Mouse (Mus musculus) intestine, postnatal 0 days (tissue): Measurements from ENCODE around the gene Pex5. TPM values are rescaled to one million over a fixed set of nuclear protein-coding genes. Genes with fewer than 3 reads are reported as not detected.
A peak's percentile ranks its signal among the peaks of the same experiment; 100 is the strongest.
"Not testable (repeated sequence)": the region's sequence is repeated elsewhere in the genome, so short reads cannot be mapped to it uniquely, and the experiment has no call there.

Experiments
- ATAC-seq: fragments of 200-750 bp; cut with Nextera tagmentation; 2 replicates; pipeline ENCODE4 v1.8.0; 2017; ENCODE audit warnings: mild to moderate bottlenecking, moderate TSS enrichment, moderate library complexity
- H3K27ac ChIP-seq: fragments of 300-500 bp; sonication (generic); 2 replicates; pipeline ENCODE4 v1.5.1; 2014; ENCODE audit warnings: mild to moderate bottlenecking, low read depth, low read length, moderate library complexity
- H3K27me3 ChIP-seq: fragments of 300-500 bp; sonication (generic); replicated peaks from 2 replicates; pipeline ENCODE4 v1.6.1; 2014; ENCODE audit warnings: low read length, mixed read lengths; ENCODE audit not compliant: control insufficient read depth, insufficient read depth
- H3K36me3 ChIP-seq: fragments of 300-500 bp; sonication (generic); 2 replicates; pipeline ENCODE4 v1.6.1; 2014; ENCODE audit warnings: mild to moderate bottlenecking, moderate library complexity; ENCODE audit not compliant: control insufficient read depth, insufficient read depth
- H3K4me1 ChIP-seq: fragments of 300-500 bp; sonication (generic); replicated peaks from 2 replicates; pipeline ENCODE4 v1.6.1; 2014; ENCODE audit warnings: antibody characterized with exemption, low read length, mixed read lengths; ENCODE audit not compliant: control insufficient read depth, insufficient read depth
- H3K4me2 ChIP-seq: fragments of 300-500 bp; sonication (generic); replicated peaks from 2 replicates; pipeline ENCODE4 v1.6.1; 2014; ENCODE audit warnings: low read depth, mild to moderate bottlenecking, moderate library complexity
- H3K4me3 ChIP-seq: fragments of 300-500 bp; sonication (generic); 2 replicates; pipeline ENCODE4 v1.5.1; 2014; ENCODE audit warnings: low read depth, low read length
- H3K9ac ChIP-seq: fragments of 300-500 bp; sonication (generic); 2 replicates; pipeline ENCODE4 v1.6.1; 2014; ENCODE audit warnings: mild to moderate bottlenecking, low read depth, low read length
- H3K9me3 ChIP-seq: fragments of 300-500 bp; sonication (generic); 2 replicates; pipeline ENCODE4 v1.6.1; 2016; ENCODE audit warnings: mixed run types; ENCODE audit not compliant: control insufficient read depth
- CTCF ChIP-seq: sonication (generic); IDR thresholded peaks from 2 replicates; pipeline ENCODE4 v1.5.1; 2016; ENCODE audit warnings: low read depth, mild to moderate bottlenecking, control low read depth, antibody characterized with exemption, moderate library complexity
- WGBS: fragments of 180-500 bp; shearing (Covaris S2); extraction: QIAGEN DNeasy Blood & Tissue Kit; methylation state at CpG from one replicate; pipeline ENCODE4 v1.1.7; 2014; 5-methylcytosine and 5-hydroxymethylcytosine counted together
- polyA plus RNA-seq: library from polyadenylated mRNA; unstranded; fragments of >200 nt; fragmentation: Nextera tagmentation; extraction: Ambion mirVana; gene quantifications from 2 replicates; pipeline ENCODE4 v1.2.1, GENCODE M21; 2015

Gene Pex5
- polyA plus RNA-seq, 1 experiment from 2014 or later: 30.1 TPM

GRCm38 (mm10) chr6:124430379-124430778 lies 15.5 kb upstream of the Pex5 start:
- Histone ChIP-seq H3K4me3 (no peak overlapping the region), H3K9ac (no peak overlapping the region), H3K4me2 (no peak overlapping the region), H3K27me3 (no peaks in the 10 kb centered on the region), H3K9me3 (no peaks in the 10 kb centered on the region), H3K27ac (no peak overlapping the region), H3K36me3 (no peaks in the 10 kb centered on the region), H3K4me1 (no peaks in the 10 kb centered on the region; the same call in 1 of the 2 replicates)
- no peak for TF ChIP-seq CTCF
- ATAC-seq: no peak
- WGBS: 76% methylated on average over 3 of the region's 3 CpGs

DNA sequence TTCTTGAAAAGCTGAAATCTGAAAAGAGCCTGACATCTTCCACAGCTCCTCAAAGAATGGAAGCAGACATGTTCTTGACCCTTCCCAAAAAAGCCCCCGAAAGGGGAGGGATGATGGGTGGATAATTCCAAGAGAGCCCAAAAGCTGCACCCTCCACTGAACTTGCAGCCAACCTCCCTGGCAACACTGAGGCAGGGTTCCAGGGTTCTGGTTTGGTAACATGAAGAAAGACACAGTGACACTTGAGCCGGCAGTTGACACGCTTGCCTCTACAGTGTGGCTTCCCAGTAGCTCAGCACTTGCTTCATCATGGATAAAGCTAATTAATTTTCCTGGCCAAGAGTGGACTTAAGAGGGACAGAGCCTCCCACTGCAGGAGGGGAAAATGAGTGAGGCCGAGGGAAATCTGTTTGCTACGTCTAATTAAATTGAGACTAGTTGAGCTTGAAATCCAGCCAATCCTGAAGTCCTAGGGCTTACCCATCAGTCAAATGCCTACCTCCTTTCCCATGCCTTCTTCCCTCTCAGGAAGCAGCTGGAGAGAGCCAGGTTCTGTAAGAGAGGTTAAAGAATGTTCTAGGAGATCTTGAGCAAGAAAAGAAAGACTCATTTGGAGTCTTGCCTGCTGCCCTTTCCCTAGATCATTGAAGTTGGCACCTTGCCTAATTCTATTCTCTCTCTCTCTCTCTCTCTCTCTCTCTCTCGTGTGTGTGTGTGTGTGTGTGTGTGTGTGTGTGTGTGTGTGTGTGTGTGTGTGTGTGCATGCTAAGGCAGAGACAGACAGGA lies 13.1 kb upstream of the Pex5 start:
- H3K4me1 ChIP-seq: no peaks in the 10 kb centered on the region; the same call in 1 of the 2 replicates
- WGBS: 62% methylated on average over 6 of the region's 6 CpGs
- H3K36me3 ChIP-seq: no peaks in the 10 kb centered on the region
- ATAC-seq: no peak
- no peak for TF ChIP-seq CTCF
- no peaks in the 10 kb centered on the region for H3K9me3 ChIP-seq
- no peak overlapping the region for H3K9ac ChIP-seq
- H3K4me3 ChIP-seq: no peak overlapping the region
- H3K27me3 ChIP-seq: no peaks in the 10 kb centered on the region
- H3K27ac ChIP-seq: no peak overlapping the region
- no peak overlapping the region for H3K4me2 ChIP-seq

GRCm38 (mm10) chr6:124427289-124427688 lies 12.4 kb upstream of the Pex5 start:
- H3K4me3 ChIP-seq: no peak overlapping the region
- no peak overlapping the region for H3K4me2 ChIP-seq
- H3K9ac ChIP-seq: no peak overlapping the region
- no peak for TF ChIP-seq CTCF
- H3K27me3 ChIP-seq: no peaks in the 10 kb centered on the region
- 79% methylated on average over 7 of the region's 7 CpGs for WGBS
- H3K4me1 ChIP-seq: no peaks in the 10 kb centered on the region; the same call in 1 of the 2 replicates
- no peaks in the 10 kb centered on the region for H3K9me3 ChIP-seq
- ATAC-seq: no peak
- no peaks in the 10 kb centered on the region for H3K36me3 ChIP-seq
- H3K27ac ChIP-seq: no peak overlapping the region

- Histone ChIP-seq H3K4me1 (no peaks in the 10 kb centered on the region; the same call in 1 of the 2 replicates), H3K36me3 (no peaks in the 10 kb centered on the region), H3K4me2 (no peak overlapping the region), H3K9me3 (no peaks in the 10 kb centered on the region), H3K27ac (no peak overlapping the region), H3K4me3 (no peak overlapping the region), H3K27me3 (no peaks in the 10 kb centered on the region), H3K9ac (no peak overlapping the region)
- TF ChIP-seq CTCF: no peak
- WGBS: 72% methylated on average over 3 of the region's 3 CpGs
- ATAC-seq: no peak
Observed at GRCm38 (mm10) chr6:124426604-124427003, 11.7 kb upstream of the Pex5 start.

DNA sequence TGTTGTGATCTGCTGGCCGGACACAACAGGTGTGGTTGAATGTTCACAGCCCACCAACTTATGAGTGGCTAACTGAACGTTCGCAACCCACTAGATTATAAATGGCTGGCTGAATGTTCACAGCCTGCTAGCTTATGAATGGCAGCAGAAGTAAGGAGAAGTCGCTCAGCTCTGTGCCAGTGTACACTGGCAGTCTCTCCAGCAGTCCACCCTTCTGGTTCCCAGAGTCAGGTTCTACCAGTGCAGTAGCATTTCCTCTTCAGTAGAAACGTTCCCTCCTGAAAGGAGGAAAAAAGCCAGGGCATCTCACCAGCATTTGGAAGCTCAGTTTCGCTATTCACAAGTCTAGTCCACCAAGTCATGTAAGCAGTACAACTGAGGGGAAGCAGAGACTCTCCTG lies 10.7 kb upstream of the Pex5 start:
- WGBS: 64% methylated on average over 6 of the region's 6 CpGs
- no peaks in the 10 kb centered on the region for H3K27me3 ChIP-seq
- no peaks in the 10 kb centered on the region for H3K36me3 ChIP-seq
- no peaks in the 10 kb centered on the region; the same call in 1 of the 2 replicates for H3K4me1 ChIP-seq
- H3K4me2 ChIP-seq: no peak overlapping the region
- H3K9ac ChIP-seq: no peak overlapping the region
- no peak overlapping the region for H3K4me3 ChIP-seq
- no peak for ATAC-seq
- H3K27ac ChIP-seq: no peak overlapping the region
- TF ChIP-seq CTCF: no peak
- no peaks in the 10 kb centered on the region for H3K9me3 ChIP-seq

GRCm38 (mm10) chr6:124425042-124425441 lies 10.2 kb upstream of the Pex5 start:
- 38% methylated on average over 7 of the region's 7 CpGs for WGBS
- not testable (repeated sequence) for H3K4me1 ChIP-seq, H3K36me3 ChIP-seq, H3K4me3 ChIP-seq, H3K27me3 ChIP-seq, H3K4me2 ChIP-seq, H3K27ac ChIP-seq, H3K9ac ChIP-seq, H3K9me3 ChIP-seq
- peak; percentile 57 for ATAC-seq
